Mouse (Mus musculus) heart, adult 2 months (tissue): ENCODE measurements around the gene Fam117a. TPM values are rescaled to one million over a fixed set of nuclear protein-coding genes. Genes with fewer than 3 reads are reported as not detected.

Source experiments
- DNase-seq, 2 experiments: peaks; one replicate each; pipeline ENCODE4 v3.0.0; 2021
- H3K27ac ChIP-seq: fragments of 200-600 bp; 2 replicates; pipeline ENCODE4 v1.8.1; 2022
- H3K27me3 ChIP-seq: fragments of 200-500 bp; 2 replicates; pipeline ENCODE4 v1.6.1; 2012; ENCODE audit warnings: mild to moderate bottlenecking, low read length, inconsistent platforms, mixed read lengths; ENCODE audit not compliant: control insufficient read depth, insufficient read depth
- H3K36me3 ChIP-seq: fragments of 200-500 bp; 2 replicates; pipeline ENCODE4 v1.6.1; 2012; ENCODE audit warnings: low read length, inconsistent platforms; ENCODE audit not compliant: control insufficient read depth, insufficient read depth
- H3K4me1 ChIP-seq: fragments of 200-500 bp; 2 replicates; pipeline ENCODE4 v1.6.1; 2011; ENCODE audit warnings: low read length; ENCODE audit not compliant: control insufficient read depth, insufficient read depth
- H3K4me3 ChIP-seq: fragments of 200-600 bp; 2 replicates; pipeline ENCODE4 v1.8.1; 2022
- H3K79me2 ChIP-seq: fragments of 200-500 bp; replicated peaks from 2 replicates; pipeline ENCODE4 v1.6.1; 2012; ENCODE audit warnings: mild to moderate bottlenecking, inconsistent platforms, low read length, moderate library complexity, mixed read lengths; ENCODE audit not compliant: control insufficient read depth, insufficient read depth
- H3K9ac ChIP-seq: fragments of 200-500 bp; 2 replicates; pipeline ENCODE4 v1.6.1; 2012; ENCODE audit warnings: low read depth, mild to moderate bottlenecking, control low read depth, inconsistent platforms, low read length, mixed read lengths
- CTCF ChIP-seq: fragments of 200-600 bp; IDR thresholded peaks from 2 replicates; pipeline ENCODE4 v1.8.1; 2022; ENCODE audit warnings: antibody characterized with exemption, mild to moderate bottlenecking, moderate library complexity
- EP300 ChIP-seq: fragments of 200-500 bp; IDR thresholded peaks from 2 replicates; pipeline ENCODE4 v1.6.1; 2011; ENCODE audit warnings: low read depth, low read length, control low read depth; ENCODE audit not compliant: insufficient read depth
- POLR2A ChIP-seq: fragments of 200-500 bp; IDR thresholded peaks from 2 replicates; pipeline ENCODE4 v1.6.1; 2011; ENCODE audit warnings: mild to moderate bottlenecking, low read depth, low read length, control low read depth; ENCODE audit not compliant: insufficient read depth
- WGBS: fragments of 180-500 bp; shearing (Covaris S2); methylation state at CpG from one replicate; pipeline ENCODE4 v1.1.7; 2018; 5-methylcytosine and 5-hydroxymethylcytosine counted together
- intact Hi-C: fragments of 180-260 bp; cut with DNase I; formaldehyde crosslinking; loops from one replicate; pipeline ENCODE4 v1.15.1; 2025
- polyA plus RNA-seq: library from polyadenylated mRNA; depleted of rRNA; stranded (reverse); fragments of >200 nt; gene quantifications from 2 replicates; pipeline ENCODE4 v1.2.3, GENCODE M21; 2012
- total RNA-seq, 2 experiments: library from RNA; stranded (reverse); gene quantifications; 2 replicates each; pipeline ENCODE4 v1.2.3; 2021

Gene Fam117a
- total and polyA plus RNA-seq, 3 experiments = 8.6 to 19.0 (median 10.0) TPM

DNA sequence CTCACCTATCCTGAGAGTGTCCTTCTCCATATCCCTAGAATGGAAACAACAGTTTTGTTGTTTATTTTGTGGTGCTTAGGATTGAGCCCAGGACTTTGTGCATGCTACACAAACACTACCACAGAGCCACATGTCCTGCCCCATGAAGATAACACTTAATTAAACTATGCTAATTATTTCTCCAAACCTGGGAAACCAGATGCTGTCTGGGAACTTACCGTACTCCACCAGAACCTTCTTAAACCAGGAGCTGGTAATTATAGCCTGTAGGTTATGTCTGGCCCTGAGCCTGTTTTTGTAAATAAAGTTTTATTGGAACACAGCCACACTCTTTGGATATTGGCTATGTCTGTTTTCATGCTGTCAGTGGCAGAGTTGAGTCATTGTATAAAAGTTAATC lies 3.4 kb downstream of the Fam117a start:
- Histone ChIP-seq H3K9ac (no peak overlapping the region), H3K27me3 (no peaks in the 10 kb centered on the region), H3K27ac (no peak overlapping the region), H3K4me1 (peaks cover 6% of the 10 kb centered on the region), H3K4me3 (no peak overlapping the region), H3K36me3 (no peaks in the 10 kb centered on the region), H3K79me2 (no peaks in the 10 kb centered on the region)
- DNase-seq = no peak
- TF ChIP-seq EP300 (no peak), POLR2A (no peak), CTCF (no peak)
- WGBS = 75% methylated on average over 1 of the region's 1 CpGs
- intact Hi-C loops = no loop called here

DNA sequence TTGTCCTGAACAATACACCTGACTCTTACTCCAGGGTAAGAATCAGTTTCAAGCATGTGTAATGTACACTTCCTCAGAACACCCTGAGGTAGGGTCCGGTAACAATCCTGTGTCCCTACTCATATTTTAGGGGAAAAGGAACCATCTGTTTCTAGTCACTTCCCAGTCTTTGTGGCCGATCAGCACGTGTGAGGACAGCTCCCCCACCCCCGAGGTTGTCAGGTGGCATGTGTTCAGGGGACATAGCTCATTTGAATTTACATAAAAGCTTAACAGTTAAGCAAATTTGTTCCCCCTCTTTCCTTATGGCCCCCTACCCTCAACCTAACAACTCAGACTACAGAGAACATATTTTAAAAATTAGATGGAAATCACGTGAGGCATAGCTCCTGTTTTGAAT lies 3.8 kb downstream of the Fam117a start:
- no peak for TF ChIP-seq POLR2A
- no peak for TF ChIP-seq CTCF
- no peak for TF ChIP-seq EP300
- Histone ChIP-seq H3K4me3 (no peak overlapping the region), H3K27ac (no peak overlapping the region), H3K79me2 (no peaks in the 10 kb centered on the region), H3K27me3 (no peaks in the 10 kb centered on the region), H3K9ac (no peak overlapping the region), H3K4me1 (peaks cover 7% of the 10 kb centered on the region), H3K36me3 (no peaks in the 10 kb centered on the region)
- no peak for DNase-seq
- WGBS = 64% methylated on average over 5 of the region's 5 CpGs
- intact Hi-C loops = no loop called here

DNA sequence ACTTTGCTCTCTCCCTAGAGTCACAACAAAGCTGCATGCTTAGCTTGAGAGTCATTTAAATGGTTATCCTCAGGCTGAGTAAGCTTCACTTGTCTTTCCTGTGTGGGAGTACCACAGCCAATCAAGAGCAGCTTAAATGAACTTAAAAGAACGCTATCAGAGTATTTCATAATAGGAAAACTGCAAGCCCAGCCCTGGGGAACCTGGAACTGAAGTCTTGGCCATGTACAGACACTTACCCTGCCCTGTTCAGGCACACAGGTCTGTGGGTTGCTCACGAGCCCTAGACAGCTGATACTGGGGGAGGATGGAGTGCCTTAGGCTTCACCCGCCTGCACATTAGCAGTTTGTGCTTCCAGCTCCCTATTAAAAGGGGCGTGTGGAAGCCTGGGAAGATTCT lies 6.4 kb downstream of the Fam117a start:
- H3K9ac ChIP-seq = no peak overlapping the region
- no peaks in the 10 kb centered on the region for H3K79me2 ChIP-seq
- no peaks in the 10 kb centered on the region for H3K27me3 ChIP-seq
- 70% methylated on average over 4 of the region's 4 CpGs for WGBS
- intact Hi-C loops = no loop called here
- no peaks in the 10 kb centered on the region for H3K36me3 ChIP-seq
- H3K4me1 ChIP-seq = peaks cover 3% of the 10 kb centered on the region; the same call in 1 of the 2 replicates
- no peak for TF ChIP-seq EP300
- no peak for TF ChIP-seq POLR2A
- no peak for TF ChIP-seq CTCF
- no peak overlapping the region for H3K27ac ChIP-seq
- H3K4me3 ChIP-seq = no peak overlapping the region
- no peak for DNase-seq

DNA sequence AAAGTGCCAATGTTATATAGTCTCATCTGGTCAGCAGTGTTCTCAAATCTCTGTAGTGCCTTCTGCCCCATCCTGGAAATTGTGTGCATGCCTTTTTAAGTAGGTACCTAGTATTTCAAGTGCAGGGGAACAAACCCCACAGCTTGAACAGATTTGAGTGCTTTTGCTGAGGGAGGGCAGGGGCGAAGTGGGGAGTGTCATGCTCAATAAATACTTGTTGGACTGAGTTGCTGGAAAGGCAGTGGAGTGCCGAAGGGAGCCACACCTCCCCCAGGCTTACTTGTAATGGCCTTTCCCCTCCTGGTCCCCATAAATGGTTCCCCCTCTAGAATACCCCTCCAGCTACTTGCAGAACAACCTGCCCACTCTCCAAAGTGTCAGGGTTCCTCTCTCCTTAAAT lies 7.4 kb downstream of the Fam117a start:
- no peak for TF ChIP-seq EP300
- Histone ChIP-seq H3K27ac (no peak overlapping the region), H3K4me3 (no peak overlapping the region), H3K9ac (no peak overlapping the region), H3K36me3 (no peaks in the 10 kb centered on the region), H3K79me2 (no peaks in the 10 kb centered on the region), H3K27me3 (no peaks in the 10 kb centered on the region), H3K4me1 (peaks cover 3% of the 10 kb centered on the region; the same call in 1 of the 2 replicates)
- no peak for DNase-seq
- WGBS = 86% methylated on average over 2 of the region's 2 CpGs
- intact Hi-C loops = no loop called here

DNA sequence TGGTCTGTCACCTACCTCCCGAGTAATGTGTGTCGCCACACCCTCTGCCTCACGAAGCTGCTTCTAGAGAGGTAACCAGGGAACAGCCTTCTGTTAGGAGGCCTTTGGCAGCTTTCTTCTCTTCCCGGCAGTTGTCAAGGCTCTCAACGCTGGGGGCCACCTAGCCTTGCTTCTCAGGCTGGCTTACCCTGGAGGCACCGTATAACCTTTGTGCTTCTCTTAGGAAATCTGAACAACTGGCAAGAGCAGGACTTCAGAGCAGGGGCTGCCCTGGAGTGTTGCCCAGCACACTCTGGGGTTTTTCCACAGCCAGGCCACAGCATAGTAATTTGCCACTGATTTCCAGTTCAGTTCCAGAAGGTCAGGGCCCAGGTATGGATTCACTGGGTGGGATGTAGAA lies 13.5 kb downstream of the Fam117a start:
- intact Hi-C loops = no loop called here
- H3K36me3 ChIP-seq = no peaks in the 10 kb centered on the region
- no peak overlapping the region for H3K27ac ChIP-seq
- 70% methylated on average over 6 of the region's 6 CpGs for WGBS
- no peak for DNase-seq
- no peak overlapping the region for H3K9ac ChIP-seq
- TF ChIP-seq EP300 (no peak), POLR2A (no peak), CTCF (no peak)
- no peak overlapping the region for H3K4me3 ChIP-seq
- H3K79me2 ChIP-seq = no peaks in the 10 kb centered on the region
- H3K27me3 ChIP-seq = no peaks in the 10 kb centered on the region
- no peaks in the 10 kb centered on the region for H3K4me1 ChIP-seq

DNA sequence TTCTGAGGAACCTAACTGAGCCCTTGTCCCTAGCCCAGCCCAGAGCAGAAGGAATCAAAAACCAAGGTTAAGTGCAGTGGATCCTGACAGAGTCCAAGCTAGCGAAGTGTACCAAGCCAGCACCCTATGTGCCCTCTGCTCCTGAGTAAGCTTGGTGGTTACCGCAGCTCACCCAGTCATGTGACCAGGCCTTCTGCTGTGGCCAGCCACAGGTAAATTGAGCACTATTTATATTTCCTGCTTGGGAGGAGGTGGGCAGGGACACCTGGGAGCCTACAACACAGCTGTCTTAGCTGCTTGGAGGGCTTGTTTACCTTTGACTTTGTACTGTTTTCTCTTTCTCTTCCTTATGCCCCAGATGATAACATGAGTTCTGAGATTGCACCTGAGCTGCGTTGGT lies 14.1 kb downstream of the Fam117a start:
- Histone ChIP-seq H3K9ac (no peak overlapping the region), H3K27ac (no peak overlapping the region), H3K36me3 (no peaks in the 10 kb centered on the region), H3K4me3 (no peak overlapping the region), H3K4me1 (no peaks in the 10 kb centered on the region), H3K27me3 (no peaks in the 10 kb centered on the region), H3K79me2 (no peaks in the 10 kb centered on the region)
- no peak for DNase-seq
- WGBS = 86% methylated on average over 3 of the region's 3 CpGs
- TF ChIP-seq CTCF = no peak
- TF ChIP-seq EP300 = no peak
- no peak for TF ChIP-seq POLR2A
- intact Hi-C loops = no loop called here

DNA sequence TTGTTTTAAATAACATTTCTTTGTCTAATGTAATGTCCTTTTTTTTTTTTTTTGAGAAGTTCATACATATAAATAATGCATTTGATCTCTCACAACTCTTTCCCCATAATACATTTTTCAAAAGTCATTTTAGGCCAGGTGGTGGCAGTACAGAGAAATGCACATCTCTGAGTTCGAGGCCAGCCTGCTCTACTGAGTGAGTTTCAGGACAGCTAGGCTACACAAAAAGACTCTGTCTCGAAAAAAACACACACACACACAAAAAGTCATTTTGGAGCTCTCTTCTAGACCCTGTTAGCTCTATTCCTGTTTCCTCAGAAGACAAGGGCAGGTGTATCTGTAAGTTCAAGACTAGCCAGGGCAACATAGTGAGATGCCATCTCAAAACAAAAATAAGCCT lies 15.9 kb downstream of the Fam117a start:
- H3K27me3 ChIP-seq = no peaks in the 10 kb centered on the region
- no peak overlapping the region for H3K4me3 ChIP-seq
- no peak overlapping the region for H3K27ac ChIP-seq
- H3K4me1 ChIP-seq = peaks cover 6% of the 10 kb centered on the region
- H3K79me2 ChIP-seq = no peaks in the 10 kb centered on the region
- 90% methylated on average over 2 of the region's 2 CpGs for WGBS
- TF ChIP-seq EP300 = no peak
- TF ChIP-seq CTCF = peak; percentile 10; the same call in 1 of the 2 replicates
- H3K36me3 ChIP-seq = no peaks in the 10 kb centered on the region
- H3K9ac ChIP-seq = no peak overlapping the region
- DNase-seq = no peak
- intact Hi-C loops = no loop called here
